Mouse (Mus musculus): ENCODE data around the gene Mia3.
"Not testable (repeated sequence)": the region's sequence is repeated elsewhere in the genome, so short reads cannot be mapped to it uniquely, and the experiment has no call there.

The Mia3 gene

DNA sequence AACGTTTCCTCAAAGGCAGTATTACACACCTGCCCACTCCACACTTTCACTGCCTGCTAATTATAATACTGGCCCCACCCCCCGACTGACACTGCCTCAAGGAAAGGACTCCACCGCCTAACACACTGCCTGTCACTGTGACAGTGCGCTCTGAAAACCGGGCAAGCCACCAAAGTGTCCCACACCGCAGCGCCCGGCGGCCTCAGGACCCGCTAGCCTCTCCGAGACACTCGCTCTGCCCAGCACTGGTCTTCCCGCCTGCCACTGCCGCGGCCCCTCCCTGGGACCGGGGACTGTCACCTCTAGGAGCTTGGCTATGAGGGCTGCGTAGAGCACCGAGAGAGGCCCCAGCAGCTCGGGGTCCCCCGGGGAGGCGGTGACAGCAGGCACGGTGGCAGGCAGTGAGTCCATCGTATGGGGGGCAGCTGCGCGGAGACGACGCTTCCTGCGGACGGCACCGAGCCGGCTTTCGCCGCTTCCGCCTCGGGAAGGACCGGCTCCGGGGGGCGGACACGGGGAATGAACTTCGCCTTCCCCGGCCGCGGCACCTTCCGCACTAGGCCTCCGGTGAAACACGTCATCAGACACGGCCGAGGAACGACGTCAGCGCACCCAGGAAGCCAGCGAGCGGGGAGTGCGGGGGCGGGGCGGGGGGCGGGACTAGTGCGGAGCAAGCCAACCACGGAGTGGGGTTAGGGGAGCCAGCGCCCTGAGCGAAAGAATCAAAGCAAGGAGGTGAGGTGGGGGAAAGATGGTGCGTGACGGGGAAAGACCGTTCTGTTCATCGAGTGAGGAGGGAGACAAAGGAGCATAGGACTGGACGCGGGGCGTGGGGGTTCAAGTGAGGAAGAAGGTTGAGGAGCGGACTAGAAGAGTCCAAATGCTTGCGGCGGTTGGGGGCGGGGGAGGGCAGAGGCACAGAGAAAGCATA, 24.2 kb downstream of the Mia3 start:
- DNase-seq (ENCODE audit: extremely low spot score, low read depth, low spot score): no peak

DNA sequence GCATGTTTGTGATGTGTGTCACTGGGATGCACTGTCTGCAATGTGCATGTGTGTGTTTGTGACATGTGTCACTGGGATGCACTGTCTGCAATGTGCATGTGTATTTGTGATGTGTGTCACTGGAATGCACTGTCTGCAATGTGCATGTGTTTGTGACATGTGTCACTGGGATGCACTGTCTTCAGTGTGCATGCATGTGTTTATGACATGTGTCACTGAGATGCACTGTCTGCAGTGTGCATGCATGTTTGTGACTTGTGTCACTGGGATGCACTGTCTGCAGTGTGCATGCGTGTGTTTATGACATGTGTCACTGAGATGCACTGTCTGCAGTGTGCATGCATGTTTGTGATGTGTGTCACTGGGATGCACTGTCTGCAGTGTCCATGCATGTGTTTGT, 26.5 kb downstream of the Mia3 start:
- not testable (repeated sequence) for DNase-seq (ENCODE audit: extremely low spot score, low read depth, low spot score)

DNA sequence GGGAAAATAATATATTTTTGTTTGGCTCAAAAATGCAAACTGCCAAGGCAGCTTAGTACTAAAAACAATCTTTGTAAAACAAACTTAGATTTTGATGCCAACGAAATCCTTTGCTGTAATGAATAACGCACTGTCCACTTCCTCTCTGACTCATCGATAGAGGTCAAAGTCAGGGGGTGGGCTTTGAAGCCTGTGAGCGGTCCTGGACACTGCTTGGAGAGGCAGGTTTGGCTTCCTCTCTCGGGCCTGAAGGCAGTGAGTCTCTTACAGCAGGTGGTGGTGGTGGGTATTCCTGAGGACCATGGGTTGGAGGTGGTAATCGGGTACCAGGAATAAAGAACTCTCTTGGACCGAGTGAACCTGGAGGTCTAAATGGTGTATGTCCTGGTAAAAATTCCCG, 42.2 kb downstream of the Mia3 start:
- no peak for DNase-seq (ENCODE audit: extremely low spot score, low read depth, low spot score)

DNA sequence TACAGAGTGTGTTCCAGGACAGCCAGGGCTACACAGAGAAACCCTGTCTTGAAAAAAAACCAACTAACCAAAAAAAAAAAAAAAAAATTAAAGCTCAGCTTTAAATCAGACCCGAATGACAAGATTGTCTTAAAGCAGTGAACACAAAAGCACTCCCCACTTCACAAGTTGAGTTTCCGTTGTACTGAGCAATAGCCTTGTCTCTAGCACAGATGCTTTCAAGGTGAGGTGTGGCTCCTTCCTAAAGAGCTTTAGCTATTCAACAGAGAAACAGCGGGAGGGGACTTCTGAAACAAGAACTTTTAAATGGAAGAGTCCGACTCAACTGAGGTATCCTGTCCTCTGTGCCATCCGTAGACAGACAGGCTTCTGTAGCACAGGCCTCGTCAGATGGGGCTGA, 44.9 kb downstream of the Mia3 start:
- no peak for DNase-seq (ENCODE audit: extremely low spot score, low read depth, low spot score)

DNA sequence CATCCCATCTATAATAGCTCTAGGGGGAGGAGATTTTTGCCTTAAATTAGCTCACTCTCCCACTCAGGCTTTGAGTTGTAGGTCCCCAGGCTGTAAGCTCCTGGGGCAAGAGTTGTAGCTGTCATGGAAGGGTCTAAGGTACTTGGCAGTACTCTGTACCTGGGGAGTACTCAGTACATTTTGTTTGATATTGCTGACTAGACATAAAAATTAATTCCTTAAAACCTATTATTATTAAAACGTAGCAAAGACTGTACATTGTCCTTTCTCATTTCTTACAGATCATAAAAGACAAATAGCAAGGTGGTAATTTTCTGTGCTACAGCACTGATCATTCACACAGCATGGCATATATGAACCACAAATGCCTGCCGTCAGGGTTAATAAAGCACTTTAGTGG, 45.4 kb downstream of the Mia3 start:
- no peak for DNase-seq (ENCODE audit: extremely low spot score, low read depth, low spot score)

DNA sequence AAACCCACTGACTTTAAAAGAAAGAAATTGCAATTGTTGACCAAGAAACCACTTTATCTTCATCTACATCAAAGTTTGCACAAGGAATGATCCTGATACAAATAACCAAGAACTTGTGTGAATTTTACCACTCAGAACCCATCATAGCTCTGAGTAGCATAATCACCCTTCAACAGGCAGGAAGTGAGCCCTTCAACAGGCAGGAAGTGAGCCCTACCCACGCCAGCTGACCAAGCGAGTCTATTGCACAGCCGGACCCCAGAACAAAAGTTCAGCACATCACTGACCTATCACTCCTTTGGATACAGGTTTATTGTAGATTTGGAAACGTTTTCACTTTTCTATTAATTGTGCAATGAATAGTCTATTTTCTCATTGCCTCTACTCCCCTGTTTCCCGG, 46.9 kb downstream of the Mia3 start:
- not testable (repeated sequence) for DNase-seq (ENCODE audit: extremely low spot score, low read depth, low spot score)

DNA sequence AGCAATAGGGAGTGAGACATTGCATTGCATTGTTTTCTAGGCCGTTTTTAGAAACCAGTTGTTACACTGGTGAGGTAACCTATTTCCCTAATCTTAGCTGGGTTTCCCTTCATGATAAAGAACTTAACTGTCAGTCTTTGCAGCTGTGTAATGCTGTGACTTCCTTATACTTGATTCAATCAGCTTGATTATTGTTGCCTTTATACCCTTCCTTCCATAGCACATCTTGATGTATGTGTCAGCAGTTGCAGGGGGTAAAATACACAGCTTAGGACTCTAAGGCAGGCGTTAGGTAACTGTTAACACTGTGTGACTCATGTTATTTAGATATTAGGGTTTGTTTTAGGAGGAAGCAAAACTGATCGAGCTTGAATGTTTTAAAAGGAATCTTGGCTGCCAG, 48.6 kb downstream of the Mia3 start:
- no peak for DNase-seq (ENCODE audit: extremely low spot score, low read depth, low spot score)

DNA sequence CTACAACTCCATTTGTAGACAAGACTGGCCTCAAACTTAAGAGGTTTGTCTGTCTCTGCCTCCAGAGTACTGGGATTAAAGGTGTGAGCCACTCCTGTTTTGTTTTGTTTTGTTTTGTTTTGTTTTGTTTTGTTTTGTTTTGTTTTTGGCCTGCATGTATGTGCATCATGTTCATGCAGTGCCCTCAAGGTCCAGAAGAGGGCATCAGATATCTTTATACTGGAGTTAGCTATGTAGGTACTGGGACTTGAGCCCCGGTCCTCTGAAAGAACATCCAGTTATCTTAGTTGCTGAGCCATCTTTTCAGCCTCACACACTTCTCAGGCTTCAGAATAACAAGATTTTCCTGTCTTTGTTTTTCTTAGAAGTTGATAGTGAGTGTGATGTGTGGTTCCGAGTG, 53.6 kb downstream of the Mia3 start:
- DNase-seq (ENCODE audit: extremely low spot score, low read depth, low spot score): no peak

DNA sequence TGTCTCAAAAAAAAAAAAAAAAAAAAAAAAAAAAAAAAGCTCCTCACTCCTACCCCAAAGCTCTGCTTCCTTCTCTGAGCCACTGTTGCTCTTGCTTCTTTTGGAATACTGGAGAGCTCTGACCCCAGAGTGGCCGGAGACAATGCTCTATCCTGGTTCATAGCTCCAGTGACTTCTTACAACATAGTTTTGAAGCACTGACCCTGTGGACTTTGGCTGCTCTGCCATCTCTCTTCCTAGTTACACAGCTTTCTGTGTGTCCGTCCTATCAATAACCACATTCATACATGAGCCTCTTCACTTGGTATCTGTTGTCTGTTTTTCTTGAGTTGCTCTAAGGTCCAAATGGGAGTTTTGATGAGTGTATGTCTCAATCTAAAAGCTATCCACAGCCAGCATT, 57.3 kb downstream of the Mia3 start:
- DNase-seq (ENCODE audit: extremely low spot score, low read depth, low spot score): no peak

DNA sequence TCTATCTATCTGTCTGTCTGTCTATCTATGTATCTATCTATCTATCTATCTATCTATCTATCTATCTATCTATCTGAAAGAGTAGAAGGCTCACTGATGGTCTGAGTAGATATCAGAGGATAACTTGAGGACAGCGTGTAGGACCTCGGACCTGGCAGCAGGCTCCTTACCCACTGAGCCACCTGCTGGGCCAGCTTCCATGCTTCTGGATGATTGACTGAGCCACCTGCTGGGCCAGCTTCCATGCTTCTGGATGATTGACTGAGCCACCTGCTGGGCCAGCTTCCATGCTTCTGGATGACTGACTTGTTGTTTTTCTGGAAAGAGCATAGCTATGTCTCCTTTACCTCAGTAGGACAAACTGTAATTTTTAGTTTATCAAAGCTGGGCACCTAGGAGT, 59.8 kb downstream of the Mia3 start:
- not testable (repeated sequence) for DNase-seq (ENCODE audit: extremely low spot score, low read depth, low spot score)

DNA sequence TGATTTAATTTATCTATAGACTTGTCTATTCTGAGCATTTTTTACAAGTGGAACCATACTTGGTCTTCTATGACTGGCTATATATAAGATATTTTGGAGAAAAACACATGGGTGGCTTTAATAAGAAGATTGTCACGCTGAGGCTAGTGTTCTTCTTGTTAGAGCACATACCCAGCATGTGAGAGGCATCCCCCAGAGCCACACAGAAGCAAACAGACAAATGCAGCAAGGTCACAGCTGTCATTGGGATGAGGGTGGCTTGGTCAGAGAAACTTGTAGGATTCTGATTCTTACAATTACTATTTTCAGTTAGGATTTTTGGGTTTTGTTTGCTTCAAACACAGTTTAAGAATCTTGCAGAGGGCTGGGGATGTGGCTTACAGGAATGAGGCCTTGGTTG, 60.9 kb downstream of the Mia3 start:
- no peak for DNase-seq (ENCODE audit: extremely low spot score, low read depth, low spot score)

DNA sequence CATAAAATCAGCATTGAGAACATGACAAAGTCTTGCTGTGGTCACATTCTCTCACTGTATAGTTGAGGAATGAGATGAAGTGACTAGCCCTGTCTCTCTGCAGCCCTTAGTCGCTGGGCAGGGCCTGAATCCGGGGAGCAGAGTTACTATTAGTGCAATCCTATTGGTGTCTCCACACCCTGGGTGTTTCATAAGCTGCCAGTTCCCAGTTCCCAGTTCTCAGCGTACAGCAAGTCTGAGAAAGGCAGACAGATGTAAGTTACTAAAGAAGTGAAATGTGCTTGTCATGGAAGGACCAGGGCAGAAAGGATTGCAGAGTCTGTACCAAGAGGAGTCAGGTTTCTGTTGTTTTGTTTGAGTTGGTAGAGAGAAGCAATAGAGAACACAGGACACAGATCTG, 61.8 kb downstream of the Mia3 start:
- no peak for DNase-seq (ENCODE audit: extremely low spot score, low read depth, low spot score)

DNA sequence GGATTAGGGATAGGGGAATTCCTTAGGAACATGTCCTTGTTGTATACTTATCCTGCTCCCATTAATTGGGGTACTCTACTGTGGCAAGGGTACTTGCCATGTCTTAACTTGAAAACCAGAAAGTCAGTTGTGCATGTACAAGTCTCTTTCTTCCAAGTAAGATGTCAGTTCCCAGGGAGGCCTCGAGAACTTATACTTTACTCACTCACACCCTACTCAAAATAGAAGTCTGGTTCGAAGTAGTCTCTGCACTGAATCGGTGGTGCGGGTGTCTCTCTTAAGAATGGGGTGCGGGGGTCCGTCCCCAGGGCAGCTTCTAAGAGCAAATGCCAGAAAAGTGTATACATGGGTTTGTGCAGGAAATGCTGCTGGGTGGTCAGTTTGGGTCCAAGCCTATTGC, 70.2 kb downstream of the Mia3 start:
- DNase-seq (ENCODE audit: extremely low spot score, low read depth, low spot score): peak; percentile 100

DNA sequence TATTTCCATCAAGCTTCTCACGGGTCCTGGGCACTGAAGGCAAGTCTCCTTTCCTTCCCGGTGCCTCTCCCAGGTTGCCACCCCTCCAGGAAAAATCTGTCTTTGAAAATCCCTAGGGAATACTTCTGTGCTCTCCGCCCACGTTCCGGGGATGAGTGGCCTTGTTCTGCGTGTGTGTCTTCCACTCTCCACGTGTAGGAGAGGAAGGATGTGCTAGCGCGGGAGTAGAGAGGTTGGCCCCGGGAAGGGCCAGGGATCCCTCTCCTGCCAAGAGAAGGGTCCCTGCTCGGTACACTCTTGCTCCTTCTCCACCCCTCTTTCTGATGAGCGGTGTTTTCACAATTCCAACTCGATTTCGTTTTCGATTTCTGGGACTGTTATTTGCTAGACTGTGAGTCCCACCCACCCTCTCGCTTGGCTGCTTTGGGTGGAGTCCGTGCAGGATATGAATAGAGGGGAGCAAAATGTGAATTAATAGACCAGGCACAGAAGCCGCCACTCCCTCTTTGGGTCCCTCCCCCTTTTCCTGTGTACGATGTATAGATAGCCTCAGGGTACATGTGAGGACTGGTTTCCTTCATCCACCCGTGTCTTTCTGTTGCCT, 71.4 kb downstream of the Mia3 start:
- no peak for DNase-seq (ENCODE audit: extremely low spot score, low read depth, low spot score)

DNA sequence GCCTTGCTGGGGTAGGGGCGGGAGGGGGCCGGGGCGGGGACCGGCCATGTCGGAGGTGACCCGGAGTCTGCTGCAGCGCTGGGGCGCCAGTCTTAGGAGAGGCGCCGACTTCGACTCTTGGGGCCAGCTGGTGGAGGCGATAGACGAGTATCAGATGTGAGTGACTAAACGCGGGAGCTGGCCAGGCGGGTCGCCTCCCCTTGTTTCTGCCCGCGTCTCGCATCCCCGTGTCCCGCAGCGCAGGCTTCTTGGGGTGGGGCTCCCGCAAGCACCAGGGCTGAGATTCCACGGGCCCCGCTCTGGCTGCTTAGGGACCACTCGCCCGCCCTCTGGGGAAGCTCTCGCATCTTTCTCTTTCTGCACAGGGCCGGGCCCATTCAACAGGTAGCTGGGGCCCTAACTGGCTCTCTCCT, 71.9 kb downstream of the Mia3 start:
- DNase-seq (ENCODE audit: extremely low spot score, low read depth, low spot score): no peak

DNA sequence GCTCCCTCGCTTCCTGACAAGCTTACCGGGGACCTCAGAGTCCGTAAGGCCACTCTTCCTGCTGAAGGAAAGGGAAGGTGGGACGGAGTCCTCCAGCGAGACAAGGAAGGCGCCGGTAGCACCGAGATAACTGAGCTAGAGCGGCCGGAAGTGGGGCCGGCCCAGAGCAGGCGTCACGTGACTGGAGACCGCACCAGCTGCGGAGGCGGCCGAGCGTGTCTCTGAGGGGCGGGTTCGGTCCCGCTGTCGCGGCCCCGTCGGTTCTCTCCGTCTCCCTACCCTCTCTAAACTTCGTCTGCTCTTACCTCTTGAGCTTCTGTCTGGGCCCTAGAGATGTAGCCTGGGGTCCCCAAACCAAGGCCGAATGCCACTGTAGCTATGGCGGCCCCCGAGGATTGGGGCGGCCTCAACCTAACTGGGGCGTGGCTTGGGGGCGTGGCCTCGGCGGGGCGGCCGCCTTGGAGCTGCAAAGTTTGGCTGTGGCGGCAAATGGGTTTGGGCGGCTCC, 72.4 kb downstream of the Mia3 start, which contains the start of gene Brox:
Gene Brox (minus strand): TSS at position 393 of the 507 bp plus-strand sequence.
- peak; percentile 68 for DNase-seq (ENCODE audit: extremely low spot score, low read depth, low spot score)

DNA sequence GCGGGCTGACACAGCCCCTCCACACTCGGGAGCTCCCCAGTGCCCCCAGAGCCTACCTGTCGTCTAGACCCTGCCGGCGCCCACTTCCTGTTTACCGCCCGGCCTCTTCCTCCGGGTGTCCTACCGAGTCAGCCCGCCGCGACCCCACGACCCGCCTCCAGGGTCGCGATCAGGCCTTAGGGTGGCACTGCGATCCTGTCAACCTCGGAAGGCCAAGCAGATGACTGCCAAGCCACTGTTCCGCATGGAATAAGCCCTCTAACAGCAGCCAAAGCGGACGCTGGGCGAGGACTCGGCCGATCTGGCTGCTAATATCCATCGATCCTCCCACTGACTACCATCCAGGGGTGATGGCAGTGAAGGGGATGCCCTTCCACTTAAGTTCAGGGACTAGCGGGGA, 72.9 kb downstream of the Mia3 start, which contains the start of gene Aida:
Gene Aida (plus strand): TSS at position 126 of the 400 bp plus-strand sequence.
- DNase-seq (ENCODE audit: extremely low spot score, low read depth, low spot score): no peak

DNA sequence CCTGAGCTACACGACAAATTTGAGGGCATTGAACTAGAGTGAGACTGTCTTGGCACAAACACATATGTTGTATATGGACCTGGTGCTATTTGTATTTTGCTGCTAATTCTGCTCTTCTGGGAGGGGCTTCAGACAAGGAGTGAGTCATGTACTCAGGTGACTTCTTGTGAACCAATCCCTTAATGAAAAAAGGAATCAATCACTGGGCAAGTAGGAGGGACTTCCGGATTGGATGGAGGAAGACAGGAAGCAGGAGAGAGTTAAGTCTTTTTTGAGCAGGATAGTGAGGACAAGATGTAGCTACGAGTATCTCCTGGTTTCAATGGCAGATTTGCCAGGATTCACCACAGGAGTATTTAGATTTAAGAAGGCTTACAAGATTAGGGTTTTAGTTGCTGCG, 79.8 kb downstream of the Mia3 start:
- no peak for DNase-seq (ENCODE audit: extremely low spot score, low read depth, low spot score)

DNA sequence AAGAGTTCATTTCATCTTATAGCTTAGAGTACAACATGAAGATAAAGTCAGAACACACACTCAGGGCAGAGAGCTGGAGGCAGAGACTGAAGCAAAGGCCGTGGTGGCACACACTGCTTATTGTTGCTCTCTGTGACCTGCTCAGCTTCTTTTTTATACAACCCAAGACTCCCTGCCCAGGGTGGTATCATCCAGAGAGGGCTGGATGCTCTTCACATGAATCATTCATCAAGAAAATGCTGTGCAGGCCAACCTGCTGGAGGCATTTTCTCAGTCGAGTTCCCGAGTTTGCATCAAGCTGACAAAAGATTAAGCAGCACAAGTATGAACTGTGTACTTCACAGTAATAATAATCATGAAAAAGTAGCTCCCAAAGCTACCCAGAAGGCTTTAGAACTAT, 81.0 kb downstream of the Mia3 start:
- no peak for DNase-seq (ENCODE audit: extremely low spot score, low read depth, low spot score)
